Mouse (Mus musculus): Measurements from ENCODE around the gene Tspo. TPM values are rescaled to one million over a fixed set of nuclear protein-coding genes. Genes with fewer than 3 reads are reported as not detected.

Gene Tspo
- polyA plus RNA-seq, 1 experiment: 123 TPM

- Histone ChIP-seq H3K27ac (ENCODE audit: insufficient read depth, low read length) (peak overlapping the region; percentile 41), H3K4me1 (ENCODE audit: control insufficient read depth, insufficient read depth, low read length) (peaks cover 10% of the 10 kb centered on the region), H3K4me3 (ENCODE audit: insufficient read depth, low read length) (no peak overlapping the region)
- TF ChIP-seq CTCF (IDR thresholded peaks at IDR 0.05; ENCODE audit: borderline replicate concordance, insufficient read depth, low read length): no peak
These were observed 11.4 kb downstream of the Tspo start for GRCm38 (mm10) chr15:83574731-83575351.

- H3K27ac ChIP-seq (ENCODE audit: insufficient read depth, low read length): peak overlapping the region; percentile 41
- TF ChIP-seq CTCF (IDR thresholded peaks at IDR 0.05; ENCODE audit: borderline replicate concordance, insufficient read depth, low read length) (no peak), POLR2A (IDR thresholded peaks at IDR 0.05; ENCODE audit: low read depth, low read length) (no peak)
- H3K4me1 ChIP-seq (ENCODE audit: control insufficient read depth, insufficient read depth, low read length): peaks cover 10% of the 10 kb centered on the region
- H3K4me3 ChIP-seq (ENCODE audit: insufficient read depth, low read length): no peak overlapping the region
These were observed 12.2 kb downstream of the Tspo start for GRCm38 (mm10) chr15:83575543-83575942.

GRCm38 (mm10) chr15:83576651-83577050, 13.3 kb downstream of the Tspo start:
- H3K4me1 ChIP-seq (ENCODE audit: control insufficient read depth, insufficient read depth, low read length): peaks cover 10% of the 10 kb centered on the region
- no peak overlapping the region for H3K27ac ChIP-seq (ENCODE audit: insufficient read depth, low read length)
- no peak overlapping the region for H3K4me3 ChIP-seq (ENCODE audit: insufficient read depth, low read length)
- TF ChIP-seq POLR2A (IDR thresholded peaks at IDR 0.05; ENCODE audit: low read depth, low read length) (no peak), CTCF (IDR thresholded peaks at IDR 0.05; ENCODE audit: borderline replicate concordance, insufficient read depth, low read length) (no peak)

- TF ChIP-seq POLR2A (IDR thresholded peaks at IDR 0.05; ENCODE audit: low read depth, low read length) (no peak), CTCF (IDR thresholded peaks at IDR 0.05; ENCODE audit: borderline replicate concordance, insufficient read depth, low read length) (no peak)
- Histone ChIP-seq H3K4me1 (ENCODE audit: control insufficient read depth, insufficient read depth, low read length) (no peaks in the 10 kb centered on the region), H3K4me3 (ENCODE audit: insufficient read depth, low read length) (no peak overlapping the region), H3K27ac (ENCODE audit: insufficient read depth, low read length) (no peak overlapping the region)
These were observed 19.5 kb downstream of the Tspo start for GRCm38 (mm10) chr15:83582931-83583330.

- H3K4me1 ChIP-seq (ENCODE audit: control insufficient read depth, insufficient read depth, low read length): no peaks in the 10 kb centered on the region
- H3K27ac ChIP-seq (ENCODE audit: insufficient read depth, low read length): no peak overlapping the region
- H3K4me3 ChIP-seq (ENCODE audit: insufficient read depth, low read length): no peak overlapping the region
- TF ChIP-seq POLR2A (IDR thresholded peaks at IDR 0.05; ENCODE audit: low read depth, low read length) (no peak), CTCF (IDR thresholded peaks at IDR 0.05; ENCODE audit: borderline replicate concordance, insufficient read depth, low read length) (0 out of 2 replicates have a peak, but pooled peaks have one; percentile 28)
These were observed 20.2 kb downstream of the Tspo start for GRCm38 (mm10) chr15:83583419-83584156.

- no peak overlapping the region for H3K4me3 ChIP-seq (ENCODE audit: insufficient read depth, low read length)
- no peak overlapping the region for H3K27ac ChIP-seq (ENCODE audit: insufficient read depth, low read length)
- TF ChIP-seq POLR2A (IDR thresholded peaks at IDR 0.05; ENCODE audit: low read depth, low read length) (no peak), CTCF (IDR thresholded peaks at IDR 0.05; ENCODE audit: borderline replicate concordance, insufficient read depth, low read length) (no peak)
- no peaks in the 10 kb centered on the region for H3K4me1 ChIP-seq (ENCODE audit: control insufficient read depth, insufficient read depth, low read length)
These were observed 21.4 kb downstream of the Tspo start for GRCm38 (mm10) chr15:83584741-83585220.

GRCm38 (mm10) chr15:83590841-83591240, 27.4 kb downstream of the Tspo start:
- no peak overlapping the region for H3K4me3 ChIP-seq (ENCODE audit: insufficient read depth, low read length)
- H3K4me1 ChIP-seq (ENCODE audit: control insufficient read depth, insufficient read depth, low read length): peaks cover 3% of the 10 kb centered on the region
- no peak overlapping the region for H3K27ac ChIP-seq (ENCODE audit: insufficient read depth, low read length)
- TF ChIP-seq POLR2A (IDR thresholded peaks at IDR 0.05; ENCODE audit: low read depth, low read length) (no peak), CTCF (IDR thresholded peaks at IDR 0.05; ENCODE audit: borderline replicate concordance, insufficient read depth, low read length) (no peak)

GRCm38 (mm10) chr15:83591758-83592157, 28.4 kb downstream of the Tspo start:
- Histone ChIP-seq H3K4me3 (ENCODE audit: insufficient read depth, low read length) (no peak overlapping the region), H3K27ac (ENCODE audit: insufficient read depth, low read length) (no peak overlapping the region), H3K4me1 (ENCODE audit: control insufficient read depth, insufficient read depth, low read length) (peaks cover 3% of the 10 kb centered on the region)
- TF ChIP-seq POLR2A (IDR thresholded peaks at IDR 0.05; ENCODE audit: low read depth, low read length) (no peak), CTCF (IDR thresholded peaks at IDR 0.05; ENCODE audit: borderline replicate concordance, insufficient read depth, low read length) (no peak)

GRCm38 (mm10) chr15:83592260-83593188, 29.1 kb downstream of the Tspo start:
- no peak overlapping the region for H3K27ac ChIP-seq (ENCODE audit: insufficient read depth, low read length)
- peaks cover 3% of the 10 kb centered on the region for H3K4me1 ChIP-seq (ENCODE audit: control insufficient read depth, insufficient read depth, low read length)

More at GRCm38 (mm10) chr15:83592260-83593188, 29.1 kb downstream of the Tspo start:
- no peak overlapping the region for H3K4me3 ChIP-seq (ENCODE audit: insufficient read depth, low read length)
- no peak for TF ChIP-seq CTCF (IDR thresholded peaks at IDR 0.05; ENCODE audit: borderline replicate concordance, insufficient read depth, low read length)
- TF ChIP-seq POLR2A (IDR thresholded peaks at IDR 0.05; ENCODE audit: low read depth, low read length): no peak

Measured in embryonic fibroblast, embryonic 13.5 days (primary cell).